Mouse (Mus musculus): Measurements from ENCODE around the gene Tmem38b. TPM values are rescaled to one million over a fixed set of nuclear protein-coding genes. Genes with fewer than 3 reads are reported as not detected.
A peak's percentile ranks its signal among the peaks of the same experiment; 100 is the strongest.

Gene Tmem38b
- polyA plus RNA-seq, 1 experiment from 2014 or later: 15.2 TPM

DNA sequence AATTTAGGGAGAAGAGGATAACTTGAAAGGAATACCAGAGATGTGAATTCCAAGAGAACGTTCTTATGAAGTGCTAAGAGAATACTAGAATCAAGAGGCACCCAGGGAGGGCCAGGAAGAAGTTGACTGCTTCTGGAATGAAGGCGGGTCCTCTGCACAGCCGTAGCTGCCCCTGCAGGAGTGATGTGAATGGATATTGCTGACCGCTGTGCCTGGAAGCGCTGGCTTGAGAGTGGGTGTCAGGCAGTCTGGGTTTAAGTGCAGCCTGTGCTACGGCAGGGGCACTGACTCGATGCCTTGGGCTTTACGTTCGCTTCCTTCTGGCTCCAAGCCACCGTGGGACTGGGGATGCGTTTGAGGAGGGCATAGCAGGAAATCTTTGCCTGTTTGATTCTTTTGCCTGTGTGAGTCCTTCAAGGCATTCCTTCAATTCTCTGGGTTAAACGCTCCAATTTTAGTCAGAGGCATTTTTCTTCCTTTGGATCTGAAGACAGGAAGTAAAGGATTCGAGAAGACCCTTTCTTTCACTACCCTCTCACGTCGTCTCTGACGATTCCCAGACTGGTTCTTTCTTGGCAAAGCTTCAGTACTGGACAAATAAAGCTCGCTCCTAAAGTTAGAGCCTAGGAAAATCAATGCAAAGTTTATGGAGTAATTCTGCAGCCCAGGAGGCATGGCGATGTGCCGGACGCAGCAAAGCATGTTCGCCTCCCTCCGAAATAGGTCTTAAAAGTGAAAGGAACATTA, 60.7 kb downstream of the Tmem38b start:
- ATAC-seq (no peak), DNase-seq (no peak)
- Histone ChIP-seq H3K27ac (ENCODE audit: low read depth) (no peak overlapping the region), H3K4me2 (ENCODE audit: low read depth, low read length) (no peak overlapping the region), H3K27me3 (ENCODE audit: insufficient read depth, low read length) (no peaks in the 10 kb centered on the region), H3K4me3 (ENCODE audit: low read depth, low read length) (no peak overlapping the region), H3K4me1 (ENCODE audit: insufficient read depth) (no peaks in the 10 kb centered on the region), H3K9ac (replicated peaks) (no peak overlapping the region), H3K9me3 (ENCODE audit: low read length) (no peaks in the 10 kb centered on the region), H3K36me3 (replicated peaks; ENCODE audit: insufficient read depth, low read length) (no peaks in the 10 kb centered on the region)
- 52% methylated on average over 22 of the region's 22 CpGs for WGBS (ENCODE audit: insufficient replicate concordance)
- TF ChIP-seq CTCF (IDR thresholded peaks at IDR 0.05; ENCODE audit: low read depth) (no peak), EP300 (IDR thresholded peaks at IDR 0.05; ENCODE audit: low read depth) (no peak)

DNA sequence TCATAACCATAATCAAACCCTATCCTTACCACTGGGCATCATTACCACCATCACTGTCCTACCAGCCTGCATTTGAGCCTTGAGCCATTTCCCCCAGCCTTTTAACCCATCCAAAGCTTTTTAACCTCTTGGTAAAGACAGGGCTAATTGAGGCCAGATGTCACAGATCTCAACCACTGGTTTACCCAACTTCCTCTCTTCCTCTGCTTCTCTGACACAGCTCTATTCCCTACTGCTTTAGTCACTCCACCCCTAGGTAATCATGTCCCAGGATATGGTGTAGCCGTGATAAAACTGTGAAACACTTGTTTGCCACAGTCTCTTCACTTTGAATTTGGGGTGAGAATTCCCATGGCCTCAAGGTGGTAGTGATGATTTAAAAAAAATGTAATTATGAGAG, 69.5 kb downstream of the Tmem38b start:
- no peak for TF ChIP-seq EP300 (IDR thresholded peaks at IDR 0.05; ENCODE audit: low read depth)
- TF ChIP-seq CTCF (IDR thresholded peaks at IDR 0.05; ENCODE audit: low read depth): no peak
- no peak for ATAC-seq

GRCm38 (mm10) chr4:53896150-53896833, 70.4 kb downstream of the Tmem38b start:
- no peak overlapping the region for H3K27ac ChIP-seq (ENCODE audit: low read depth)
- DNase-seq (no peak), ATAC-seq (no peak)
- no peak overlapping the region for H3K9ac ChIP-seq (replicated peaks)
- WGBS (ENCODE audit: insufficient replicate concordance): 74% methylated on average over 7 of the region's 7 CpGs
- H3K4me1 ChIP-seq (ENCODE audit: insufficient read depth): no peaks in the 10 kb centered on the region
- TF ChIP-seq EP300 (IDR thresholded peaks at IDR 0.05; ENCODE audit: low read depth) (no peak), CTCF (IDR thresholded peaks at IDR 0.05; ENCODE audit: low read depth) (no peak)
- no peak overlapping the region for H3K4me2 ChIP-seq (ENCODE audit: low read depth, low read length)
- no peak overlapping the region for H3K4me3 ChIP-seq (ENCODE audit: low read depth, low read length)
- no peaks in the 10 kb centered on the region for H3K36me3 ChIP-seq (replicated peaks; ENCODE audit: insufficient read depth, low read length)
- H3K9me3 ChIP-seq (ENCODE audit: low read length): no peaks in the 10 kb centered on the region
- H3K27me3 ChIP-seq (ENCODE audit: insufficient read depth, low read length): no peaks in the 10 kb centered on the region

More for the DNA sequence above, 69.5 kb downstream of the Tmem38b start:
- WGBS (ENCODE audit: insufficient replicate concordance): 37% methylated on average over 1 of the region's 1 CpGs
- Histone ChIP-seq H3K9me3 (ENCODE audit: low read length) (no peaks in the 10 kb centered on the region), H3K4me1 (ENCODE audit: insufficient read depth) (no peaks in the 10 kb centered on the region), H3K27me3 (ENCODE audit: insufficient read depth, low read length) (no peaks in the 10 kb centered on the region), H3K9ac (replicated peaks) (no peak overlapping the region), H3K4me2 (ENCODE audit: low read depth, low read length) (no peak overlapping the region), H3K36me3 (replicated peaks; ENCODE audit: insufficient read depth, low read length) (no peaks in the 10 kb centered on the region), H3K4me3 (ENCODE audit: low read depth, low read length) (no peak overlapping the region), H3K27ac (ENCODE audit: low read depth) (no peak overlapping the region)
- DNase-seq: no peak

GRCm38 (mm10) chr4:53900386-53900971, 74.6 kb downstream of the Tmem38b start:
- TF ChIP-seq CTCF (IDR thresholded peaks at IDR 0.05; ENCODE audit: low read depth): no peak
- no peak for TF ChIP-seq EP300 (IDR thresholded peaks at IDR 0.05; ENCODE audit: low read depth)
- no peak overlapping the region for H3K4me2 ChIP-seq (ENCODE audit: low read depth, low read length)
- no peaks in the 10 kb centered on the region for H3K4me1 ChIP-seq (ENCODE audit: insufficient read depth)
- no peaks in the 10 kb centered on the region for H3K27me3 ChIP-seq (ENCODE audit: insufficient read depth, low read length)
- H3K9ac ChIP-seq (replicated peaks): no peak overlapping the region
- H3K36me3 ChIP-seq (replicated peaks; ENCODE audit: insufficient read depth, low read length): no peaks in the 10 kb centered on the region
- no peaks in the 10 kb centered on the region for H3K9me3 ChIP-seq (ENCODE audit: low read length)
- ATAC-seq (no peak), DNase-seq (no peak)
- no peak overlapping the region for H3K4me3 ChIP-seq (ENCODE audit: low read depth, low read length)
- WGBS (ENCODE audit: insufficient replicate concordance): 43% methylated on average over 6 of the region's 6 CpGs
- H3K27ac ChIP-seq (ENCODE audit: low read depth): no peak overlapping the region

DNA sequence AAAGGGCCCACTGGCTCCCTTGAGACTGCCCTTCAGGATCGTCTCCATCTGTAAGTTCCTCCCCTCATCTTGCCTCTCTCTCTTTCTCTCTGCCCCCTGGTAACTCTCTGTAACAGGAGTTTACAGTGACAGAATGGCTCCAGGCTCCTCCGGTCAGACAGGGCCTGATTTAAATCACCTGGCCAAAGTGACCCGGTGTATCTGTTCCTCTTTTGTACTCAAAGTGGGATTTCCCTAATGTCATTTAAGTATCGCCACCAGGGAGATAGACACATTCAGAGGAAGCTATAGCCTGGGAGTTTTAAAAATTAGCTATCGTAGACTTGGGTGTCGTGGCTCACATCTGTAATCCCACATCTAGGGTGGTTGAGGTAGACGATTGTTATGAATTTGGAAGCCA, 78.5 kb downstream of the Tmem38b start:
- no peak overlapping the region for H3K4me2 ChIP-seq (ENCODE audit: low read depth, low read length)
- DNase-seq (no peak), ATAC-seq (no peak)
- TF ChIP-seq CTCF (IDR thresholded peaks at IDR 0.05; ENCODE audit: low read depth) (no peak), EP300 (IDR thresholded peaks at IDR 0.05; ENCODE audit: low read depth) (no peak)
- no peaks in the 10 kb centered on the region for H3K36me3 ChIP-seq (replicated peaks; ENCODE audit: insufficient read depth, low read length)
- 74% methylated on average over 7 of the region's 7 CpGs for WGBS (ENCODE audit: insufficient replicate concordance)
- H3K4me1 ChIP-seq (ENCODE audit: insufficient read depth): no peaks in the 10 kb centered on the region
- no peaks in the 10 kb centered on the region for H3K9me3 ChIP-seq (ENCODE audit: low read length)
- no peak overlapping the region for H3K4me3 ChIP-seq (ENCODE audit: low read depth, low read length)
- no peak overlapping the region for H3K9ac ChIP-seq (replicated peaks)
- H3K27ac ChIP-seq (ENCODE audit: low read depth): no peak overlapping the region
- no peaks in the 10 kb centered on the region for H3K27me3 ChIP-seq (ENCODE audit: insufficient read depth, low read length)

DNA sequence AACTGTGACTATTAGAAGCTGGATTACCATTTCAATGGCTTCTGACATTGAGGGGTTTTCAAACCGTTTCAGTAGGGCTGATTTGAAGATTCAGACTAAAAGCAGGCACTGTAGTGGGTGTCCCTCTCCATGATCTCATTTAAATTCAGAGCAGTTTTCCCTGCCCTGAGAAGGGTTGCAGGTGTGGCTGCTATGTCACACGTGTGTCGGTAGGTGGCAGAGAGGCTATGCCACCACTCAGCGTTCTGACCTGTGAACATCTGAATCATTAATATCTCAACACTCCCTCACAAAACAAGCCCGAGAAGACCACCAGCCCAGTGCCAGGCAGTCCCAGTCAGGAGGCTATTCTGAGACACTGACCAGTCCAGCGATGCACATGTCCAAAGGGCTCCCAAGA, 79.7 kb downstream of the Tmem38b start:
- Histone ChIP-seq H3K36me3 (replicated peaks; ENCODE audit: insufficient read depth, low read length) (no peaks in the 10 kb centered on the region), H3K9ac (replicated peaks) (no peak overlapping the region), H3K27ac (ENCODE audit: low read depth) (no peak overlapping the region), H3K9me3 (ENCODE audit: low read length) (no peaks in the 10 kb centered on the region), H3K4me3 (ENCODE audit: low read depth, low read length) (no peak overlapping the region), H3K4me1 (ENCODE audit: insufficient read depth) (no peaks in the 10 kb centered on the region), H3K27me3 (ENCODE audit: insufficient read depth, low read length) (no peaks in the 10 kb centered on the region), H3K4me2 (ENCODE audit: low read depth, low read length) (no peak overlapping the region)
- TF ChIP-seq CTCF (IDR thresholded peaks at IDR 0.05; ENCODE audit: low read depth) (peak; percentile 43), EP300 (IDR thresholded peaks at IDR 0.05; ENCODE audit: low read depth) (no peak)
- no peak for DNase-seq
- ATAC-seq: no peak
- 47% methylated on average over 6 of the region's 6 CpGs for WGBS (ENCODE audit: insufficient replicate concordance)
